20 mouse cellular contexts compared by ENCODE assay signal in the genomic region with DNA sequence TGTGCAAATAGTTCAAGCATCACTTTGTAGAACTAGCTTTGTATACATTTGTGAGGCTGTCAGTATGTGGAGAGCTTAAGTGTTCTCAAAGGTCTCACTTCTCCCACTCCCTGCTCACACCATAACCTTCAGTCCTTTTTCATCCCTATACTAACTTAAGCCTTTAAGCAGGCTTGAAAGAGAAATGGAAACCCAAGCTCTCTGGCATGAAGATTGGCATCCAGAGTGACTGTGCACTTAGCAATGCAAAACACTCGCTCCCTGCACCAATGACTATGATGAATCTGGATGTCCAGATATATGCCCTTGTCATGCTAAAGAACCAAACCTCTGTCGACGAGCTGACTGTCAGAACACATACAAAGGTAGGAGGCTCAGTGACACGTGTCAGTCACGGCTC.
"Had no signal": no experiment of that assay in that cellular context is flagged by ENCODE, and none has a peak within 500 bp of the region (broad histone marks: within the 10 kb centered on the region; RNA-seq: fewer than 3 reads in every experiment).

No protein-coding gene starts in this region.

- DNase-seq: lung, adult 18-20 months; lung, embryonic 14.5 days; lung, postnatal 10 days; lung, postnatal 4 days; midbrain, embryonic 14.5 days; retina, postnatal 1 day; right cerebral cortex, adult 18-20 months; right cerebral cortex, postnatal 25 days; right cerebral cortex, postnatal 4 days; spleen, adult 18-20 months; thymus, adult 18-20 months; thymus, postnatal 25 days; thymus, postnatal 4 days had no signal

- H3K4me3 ChIP-seq: liver, embryonic 15.5 days; midbrain, embryonic 10.5 days; midbrain, embryonic 12.5 days; myocyte; neural tube, embryonic 13.5 days; neural tube, embryonic 15.5 days had no signal

- H3K4me2 ChIP-seq: liver, embryonic 15.5 days; lung, embryonic 14.5 days; midbrain, embryonic 12.5 days; neural tube, embryonic 13.5 days; neural tube, embryonic 15.5 days had no signal

- H3K27me3 ChIP-seq: liver, embryonic 15.5 days; midbrain, embryonic 12.5 days; neural tube, embryonic 13.5 days; neural tube, embryonic 15.5 days had no signal

- H3K9ac ChIP-seq: liver, embryonic 15.5 days; lung, embryonic 14.5 days; midbrain, embryonic 12.5 days; neural tube, embryonic 13.5 days; neural tube, embryonic 15.5 days had no signal

- H3K4me1 ChIP-seq: neural tube, embryonic 15.5 days had no signal

- H3K27ac ChIP-seq: liver, embryonic 15.5 days; midbrain, embryonic 10.5 days; midbrain, embryonic 12.5 days; neural tube, embryonic 13.5 days; neural tube, embryonic 15.5 days had no signal

- H3K9me3 ChIP-seq: liver, embryonic 15.5 days; midbrain, embryonic 10.5 days; midbrain, embryonic 12.5 days; neural tube, embryonic 13.5 days; neural tube, embryonic 15.5 days had no signal

- H3K36me3 ChIP-seq: liver, embryonic 15.5 days; midbrain, embryonic 10.5 days; midbrain, embryonic 12.5 days; neural tube, embryonic 13.5 days; neural tube, embryonic 15.5 days had no signal

- ATAC-seq: midbrain, embryonic 16.5 days had no signal
